Mouse (Mus musculus) bone marrow macrophage, adult 2 months (primary cell): ENCODE data around the gene Lgals4.

Experiments
- CTCF ChIP-seq: IDR thresholded peaks from 2 replicates; pipeline ENCODE4 v1.5.1; 2012; ENCODE audit warnings: low read depth, mild to moderate bottlenecking, low read length, moderate library complexity
- POLR2A ChIP-seq: IDR thresholded peaks from 2 replicates; pipeline ENCODE4 v1.6.1; 2012; ENCODE audit warnings: mild to moderate bottlenecking, low read depth, low read length, borderline replicate concordance

GRCm38 (mm10) chr7:28791706-28792105 lies 41.9 kb upstream of the Lgals4 start:
- TF ChIP-seq CTCF (no peak), POLR2A (no peak)
